Mouse (Mus musculus) spleen, adult 2 months (tissue): Measurements from ENCODE around the gene Vsig10. TPM values are rescaled to one million over a fixed set of nuclear protein-coding genes. Genes with fewer than 3 reads are reported as not detected.

ENCODE experiments used
- DNase-seq, 2 experiments: peaks; one replicate each; pipeline versions ENCODE4 v3.0.0 to v3.0.0-alpha.2; 2012 to 2021; ENCODE audit warnings: low spot score in 2 of 2, low read depth in 1 of 2
- H3K27ac ChIP-seq: fragments of 200-500 bp; 2 replicates; pipeline ENCODE4 v1.5.1; 2012; ENCODE audit warnings: low read length, inconsistent platforms; ENCODE audit not compliant: insufficient read depth
- H3K27me3 ChIP-seq: fragments of 200-500 bp; 2 replicates; pipeline ENCODE4 v1.6.1; 2012; ENCODE audit warnings: mild to moderate bottlenecking, moderate library complexity, low read length, inconsistent platforms; ENCODE audit not compliant: control insufficient read depth, insufficient read depth
- H3K36me3 ChIP-seq: fragments of 200-500 bp; 2 replicates; pipeline ENCODE4 v1.6.1; 2012; ENCODE audit warnings: mild to moderate bottlenecking, low read length, inconsistent platforms; ENCODE audit not compliant: control insufficient read depth, insufficient read depth
- H3K4me1 ChIP-seq: fragments of 200-500 bp; 2 replicates; pipeline ENCODE4 v1.6.1; 2011; ENCODE audit warnings: inconsistent platforms; ENCODE audit not compliant: control insufficient read depth, insufficient read depth, insufficient read length
- H3K4me3 ChIP-seq: fragments of 200-500 bp; 2 replicates; pipeline ENCODE4 v1.5.1; 2011; ENCODE audit warnings: mild to moderate bottlenecking, inconsistent platforms; ENCODE audit not compliant: insufficient read depth, insufficient read length; ENCODE audit errors: extremely low read depth
- CTCF ChIP-seq: fragments of 200-500 bp; IDR thresholded peaks from 2 replicates; pipeline ENCODE4 v1.5.1; 2011; ENCODE audit warnings: mild to moderate bottlenecking, inconsistent platforms; ENCODE audit not compliant: insufficient read depth, insufficient read length, insufficient replicate concordance; ENCODE audit errors: extremely low read depth
- POLR2A ChIP-seq: fragments of 200-500 bp; IDR thresholded peaks from 2 replicates; pipeline ENCODE4 v1.6.1; 2011; ENCODE audit warnings: low read depth, low read length, inconsistent platforms
- WGBS: fragments of 180-500 bp; shearing (Covaris S2); methylation state at CpG from one replicate; pipeline ENCODE4 v1.1.7; 2018; 5-methylcytosine and 5-hydroxymethylcytosine counted together
- polyA plus RNA-seq: library from polyadenylated mRNA; depleted of rRNA; stranded (reverse); fragments of >200 nt; gene quantifications from 2 replicates; pipeline ENCODE4 v1.2.3, GENCODE M21; 2012

Vsig10 gene
- polyA plus RNA-seq, 1 experiment: 11.0 TPM

GRCm38 (mm10) chr5:117303691-117304579 is 14.9 kb upstream of the Vsig10 start:
- Histone ChIP-seq H3K4me3 (no peak overlapping the region), H3K36me3 (no peaks in the 10 kb centered on the region), H3K27ac (no peak overlapping the region), H3K4me1 (0 out of 2 replicates have a peak, but pooled peaks cover 3% of the 10 kb centered on the region), H3K27me3 (0 out of 2 replicates have a peak, but pooled peaks cover 1% of the 10 kb centered on the region)
- DNase-seq: no peak
- TF ChIP-seq POLR2A (no peak), CTCF (no peak)
- 78% methylated on average over 18 of the region's 18 CpGs for WGBS

GRCm38 (mm10) chr5:117304947-117305346 is 13.9 kb upstream of the Vsig10 start:
- TF ChIP-seq POLR2A (no peak), CTCF (peak; percentile 57; the same call in 1 of the 2 replicates)
- H3K4me3 ChIP-seq: no peak overlapping the region
- H3K27ac ChIP-seq: no peak overlapping the region
- 0 out of 2 replicates have a peak, but pooled peaks cover 1% of the 10 kb centered on the region for H3K27me3 ChIP-seq
- peak; percentile 38 to 67 for DNase-seq
- WGBS: 58% methylated on average over 7 of the region's 7 CpGs
- H3K4me1 ChIP-seq: 0 out of 2 replicates have a peak, but pooled peaks cover 3% of the 10 kb centered on the region
- no peaks in the 10 kb centered on the region for H3K36me3 ChIP-seq

DNA sequence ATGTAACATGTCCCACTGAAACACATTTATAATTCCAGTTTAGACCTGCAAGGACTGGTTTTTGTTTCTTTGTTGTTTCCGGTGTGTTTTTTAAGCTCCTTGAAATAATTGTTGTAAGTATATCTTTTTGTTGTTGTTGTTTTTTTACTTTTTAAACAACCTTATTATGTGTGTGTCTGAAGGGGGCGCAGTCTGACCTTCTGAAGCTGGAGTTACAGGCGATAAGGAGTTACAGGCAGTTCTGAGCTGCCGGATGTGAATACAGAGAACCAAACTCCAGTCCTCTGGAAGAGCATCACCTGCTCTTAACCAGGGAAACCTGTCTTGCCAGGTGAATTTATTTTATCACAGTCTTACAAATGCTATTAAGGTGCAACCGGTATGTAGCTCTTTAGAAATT is 13.1 kb upstream of the Vsig10 start:
- TF ChIP-seq POLR2A (no peak), CTCF (no peak)
- Histone ChIP-seq H3K36me3 (no peaks in the 10 kb centered on the region), H3K4me1 (0 out of 2 replicates have a peak, but pooled peaks cover 3% of the 10 kb centered on the region), H3K27ac (no peak overlapping the region), H3K4me3 (no peak overlapping the region), H3K27me3 (0 out of 2 replicates have a peak, but pooled peaks cover 1% of the 10 kb centered on the region)
- 90% methylated on average over 5 of the region's 5 CpGs for WGBS
- no peak for DNase-seq

DNA sequence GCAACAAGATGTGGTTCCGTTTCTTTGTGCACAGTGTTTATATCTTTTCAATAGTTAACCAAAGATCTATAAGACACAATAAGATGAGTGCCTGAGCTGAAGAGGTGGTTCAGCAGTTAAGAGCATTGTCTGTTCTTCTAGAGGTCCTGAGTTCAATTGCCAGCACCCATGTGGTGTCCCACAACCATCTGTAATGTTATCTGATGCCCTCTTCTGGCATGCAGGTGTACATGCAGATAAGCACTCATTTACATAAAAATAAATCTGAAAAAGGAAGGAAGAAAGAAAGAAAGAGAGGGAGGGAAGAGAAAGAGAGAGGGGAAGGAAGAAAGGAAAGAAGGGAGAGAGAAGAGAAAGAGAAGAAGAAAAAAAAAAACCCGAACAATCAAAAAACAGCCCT is 12.1 kb upstream of the Vsig10 start:
- TF ChIP-seq CTCF (no peak), POLR2A (no peak)
- H3K4me3 ChIP-seq: no peak overlapping the region
- 0 out of 2 replicates have a peak, but pooled peaks cover 1% of the 10 kb centered on the region for H3K27me3 ChIP-seq
- H3K27ac ChIP-seq: no peak overlapping the region
- no peaks in the 10 kb centered on the region for H3K36me3 ChIP-seq
- DNase-seq: no peak
- 0 out of 2 replicates have a peak, but pooled peaks cover 3% of the 10 kb centered on the region for H3K4me1 ChIP-seq
- 86% methylated on average over 2 of the region's 2 CpGs for WGBS

- no peak overlapping the region for H3K27ac ChIP-seq
- DNase-seq: peak; percentile 23 to 71
These were observed 11.2 kb upstream of the Vsig10 start for GRCm38 (mm10) chr5:117307699-117308098.

DNA sequence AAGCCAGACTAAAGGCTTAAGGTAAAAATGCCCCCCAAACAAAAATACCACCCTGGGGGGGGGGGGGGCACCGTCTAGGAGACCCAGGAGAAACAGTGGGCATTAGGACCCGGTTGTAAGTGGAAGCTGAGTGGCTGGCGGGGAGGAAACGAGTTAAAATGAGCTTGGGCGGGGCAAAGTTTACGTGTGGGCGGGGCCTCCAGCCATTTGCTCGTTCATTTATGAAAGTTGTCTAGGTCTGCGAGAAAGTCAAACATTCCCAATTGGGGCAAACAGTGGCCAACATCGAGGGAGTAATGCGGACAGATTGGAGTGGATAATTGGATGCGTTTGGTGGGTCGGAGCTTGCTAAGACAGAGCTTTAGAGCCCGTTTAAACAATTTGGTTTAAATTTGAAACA is 5.5 kb upstream of the Vsig10 start:
- no peak overlapping the region for H3K27ac ChIP-seq

More at GRCm38 (mm10) chr5:117307699-117308098, 11.2 kb upstream of the Vsig10 start:
- WGBS: 12% methylated on average over 11 of the region's 11 CpGs
- 0 out of 2 replicates have a peak, but pooled peaks cover 1% of the 10 kb centered on the region for H3K27me3 ChIP-seq
- H3K4me3 ChIP-seq: no peak overlapping the region; the same call in 1 of the 2 replicates
- TF ChIP-seq POLR2A (no peak), CTCF (peak; percentile 89)
- no peaks in the 10 kb centered on the region for H3K36me3 ChIP-seq
- 0 out of 2 replicates have a peak, but pooled peaks cover 3% of the 10 kb centered on the region for H3K4me1 ChIP-seq

DNA sequence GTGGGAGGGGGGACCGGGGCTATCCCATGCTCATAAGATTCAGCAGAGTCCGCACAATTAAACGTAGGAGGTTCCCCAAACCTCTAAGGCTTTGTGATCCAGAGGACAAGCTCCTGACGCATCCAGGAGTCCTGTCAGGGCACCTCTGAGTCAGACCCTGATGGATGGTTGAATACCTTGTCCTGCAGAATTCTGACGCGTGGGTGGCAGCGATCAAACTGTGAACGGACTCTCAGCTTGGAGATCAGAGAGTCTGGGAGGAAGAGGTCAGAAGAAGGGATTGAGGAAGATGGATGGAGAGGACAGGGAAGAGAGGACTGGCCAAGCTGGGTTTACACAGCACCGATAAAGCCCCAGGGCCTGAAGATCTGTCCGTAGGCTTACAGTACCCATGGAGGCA is 5.0 kb upstream of the Vsig10 start:
- Histone ChIP-seq H3K36me3 (no peaks in the 10 kb centered on the region), H3K4me1 (no peaks in the 10 kb centered on the region), H3K27ac (no peak overlapping the region), H3K27me3 (peaks cover 3% of the 10 kb centered on the region; the same call in 1 of the 2 replicates), H3K4me3 (no peak overlapping the region)
- no peak for DNase-seq
- no peak for TF ChIP-seq POLR2A
- TF ChIP-seq CTCF: no peak
- WGBS: 57% methylated on average over 10 of the region's 10 CpGs

More for the DNA sequence above, 5.5 kb upstream of the Vsig10 start:
- TF ChIP-seq CTCF (no peak), POLR2A (no peak)
- no peaks in the 10 kb centered on the region for H3K4me1 ChIP-seq
- no peaks in the 10 kb centered on the region for H3K36me3 ChIP-seq
- DNase-seq: peak in 1 of 2 experiments; percentile 8
- 37% methylated on average over 14 of the region's 14 CpGs for WGBS
- no peak overlapping the region for H3K4me3 ChIP-seq
- H3K27me3 ChIP-seq: no peaks in the 10 kb centered on the region
